Mouse (Mus musculus) brown adipose tissue, adult 24 weeks (tissue): ENCODE measurements around the gene Abl1. TPM values are rescaled to one million over a fixed set of nuclear protein-coding genes. Genes with fewer than 3 reads are reported as not detected.
"Not testable (repeated sequence)": the region's sequence is repeated elsewhere in the genome, so short reads cannot be mapped to it uniquely, and the experiment has no call there.

Source experiments
- H3K27ac ChIP-seq: fragments of 200-500 bp; replicated peaks from 2 replicates; pipeline ENCODE4 v1.5.1; 2012; ENCODE audit warnings: low read depth, mild to moderate bottlenecking, low read length
- H3K4me1 ChIP-seq: fragments of 200-500 bp; 2 replicates; pipeline ENCODE4 v1.6.1; 2012; ENCODE audit warnings: low read length, mixed read lengths; ENCODE audit not compliant: control insufficient read depth, insufficient read depth, insufficient read length
- H3K4me3 ChIP-seq: fragments of 200-500 bp; 2 replicates; pipeline ENCODE4 v1.5.1; 2012; ENCODE audit warnings: low read depth, mild to moderate bottlenecking, low read length, moderate library complexity; ENCODE audit not compliant: insufficient read depth
- polyA plus RNA-seq: library from polyadenylated mRNA; stranded (reverse); fragments of >200 nt; gene quantifications from 2 replicates; pipeline ENCODE4 v1.2.4, GENCODE M21; 2012; ENCODE audit not compliant: missing spikeins, insufficient read depth, insufficient read length

Abl1 gene
- polyA plus RNA-seq, 1 experiment, result 9.7 TPM

GRCm38 (mm10) chr2:31667332-31667731, 20.8 kb upstream of the Abl1 start:
- no peak overlapping the region for H3K4me3 ChIP-seq
- no peaks in the 10 kb centered on the region for H3K4me1 ChIP-seq
- no peak overlapping the region for H3K27ac ChIP-seq

- no peaks in the 10 kb centered on the region for H3K4me1 ChIP-seq
- H3K4me3 ChIP-seq, result peak within 1 kb of the TSS; percentile 81
- no peak within 1 kb of the TSS for H3K27ac ChIP-seq
Measured at GRCm38 (mm10) chr2:31670551-31671035, 17.6 kb upstream of the Abl1 start, which contains the start of gene Exosc2. Gene Exosc2, plus strand, starts transcription at chr2:31670715.

- no peaks in the 10 kb centered on the region for H3K4me1 ChIP-seq
- H3K4me3 ChIP-seq, result no peak overlapping the region
- no peak overlapping the region for H3K27ac ChIP-seq
Measured at GRCm38 (mm10) chr2:31678641-31679040, 9.5 kb upstream of the Abl1 start.

- H3K4me1 ChIP-seq, H3K4me3 ChIP-seq, H3K27ac ChIP-seq: not testable (repeated sequence)
Measured at GRCm38 (mm10) chr2:31681051-31681707, 7.0 kb upstream of the Abl1 start.

- Histone ChIP-seq H3K4me1 (no peaks in the 10 kb centered on the region), H3K4me3 (no peak overlapping the region), H3K27ac (no peak overlapping the region)
Measured at GRCm38 (mm10) chr2:31681731-31682235, 6.4 kb upstream of the Abl1 start.

GRCm38 (mm10) chr2:31683666-31684065, 4.5 kb upstream of the Abl1 start:
- no peak overlapping the region for H3K27ac ChIP-seq
- no peaks in the 10 kb centered on the region for H3K4me1 ChIP-seq
- no peak overlapping the region for H3K4me3 ChIP-seq

- Histone ChIP-seq H3K4me1 (peaks cover 14% of the 10 kb centered on the region; the same call in 1 of the 2 replicates), H3K27ac (peak overlapping the region; percentile 43), H3K4me3 (peak overlapping the region; percentile 91)
Measured at GRCm38 (mm10) chr2:31689045-31689444, 869 bp downstream of the Abl1 start.

GRCm38 (mm10) chr2:31690063-31690462, 1.9 kb downstream of the Abl1 start:
- H3K4me3 ChIP-seq, result peak overlapping the region; percentile 91; the same call in 1 of the 2 replicates
- no peak overlapping the region for H3K27ac ChIP-seq

GRCm38 (mm10) chr2:31698209-31698608, 10.0 kb downstream of the Abl1 start:
- H3K27ac ChIP-seq, result no peak overlapping the region
- no peak overlapping the region for H3K4me3 ChIP-seq
- H3K4me1 ChIP-seq, result no peaks in the 10 kb centered on the region

More at GRCm38 (mm10) chr2:31690063-31690462, 1.9 kb downstream of the Abl1 start:
- peaks cover 14% of the 10 kb centered on the region; the same call in 1 of the 2 replicates for H3K4me1 ChIP-seq

- Histone ChIP-seq H3K4me3 (no peak overlapping the region), H3K4me1 (no peaks in the 10 kb centered on the region), H3K27ac (no peak overlapping the region)
Measured at GRCm38 (mm10) chr2:31700545-31701446, 12.6 kb downstream of the Abl1 start.

GRCm38 (mm10) chr2:31703226-31703625, 15.1 kb downstream of the Abl1 start:
- Histone ChIP-seq H3K4me1 (no peaks in the 10 kb centered on the region), H3K4me3 (no peak overlapping the region), H3K27ac (no peak overlapping the region)

GRCm38 (mm10) chr2:31705914-31706313, 17.7 kb downstream of the Abl1 start:
- no peak overlapping the region for H3K4me3 ChIP-seq
- no peak overlapping the region for H3K27ac ChIP-seq
- H3K4me1 ChIP-seq, result no peaks in the 10 kb centered on the region

- Histone ChIP-seq H3K27ac (no peak overlapping the region), H3K4me3 (no peak overlapping the region), H3K4me1 (no peaks in the 10 kb centered on the region)
Measured at GRCm38 (mm10) chr2:31706531-31706930, 18.4 kb downstream of the Abl1 start.

GRCm38 (mm10) chr2:31712716-31713115, 24.5 kb downstream of the Abl1 start:
- no peaks in the 10 kb centered on the region for H3K4me1 ChIP-seq
- no peak overlapping the region for H3K4me3 ChIP-seq
- no peak overlapping the region for H3K27ac ChIP-seq

- Histone ChIP-seq H3K4me3 (no peak overlapping the region), H3K4me1 (no peaks in the 10 kb centered on the region)
Measured at GRCm38 (mm10) chr2:31713813-31714212, 25.6 kb downstream of the Abl1 start.

More at GRCm38 (mm10) chr2:31713813-31714212, 25.6 kb downstream of the Abl1 start:
- H3K27ac ChIP-seq, result no peak overlapping the region
